Mouse (Mus musculus): ENCODE measurements around the gene Zfp985. TPM values are rescaled to one million over a fixed set of nuclear protein-coding genes. Genes with fewer than 3 reads are reported as not detected.
"Not testable (repeated sequence)": the region's sequence is repeated elsewhere in the genome, so short reads cannot be mapped to it uniquely, and the experiment has no call there.

Gene Zfp985
- total RNA-seq, 2 experiments from 2014 or later: not detected

DNA sequence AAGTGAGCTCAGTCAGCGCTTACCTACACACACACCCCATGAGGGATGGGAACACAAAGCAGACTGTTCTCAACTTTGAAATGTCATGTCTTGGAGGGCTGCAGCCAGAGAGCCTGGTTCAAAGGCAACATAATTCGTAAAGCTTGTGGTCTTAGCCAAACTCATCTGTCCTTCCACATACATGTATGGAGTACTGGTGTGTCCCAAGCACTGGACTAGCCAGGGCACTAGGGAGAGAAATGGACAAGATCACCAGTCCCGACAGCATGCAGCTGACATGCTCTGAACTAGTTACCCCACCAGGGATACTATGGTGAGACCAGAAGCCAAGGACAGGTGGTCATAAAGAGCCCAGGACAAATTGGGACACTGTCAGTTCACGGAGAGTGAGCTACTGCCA, 50.7 kb downstream of the Zfp985 start:
- DNase-seq (ENCODE audit: low spot score in 2 of 2): no peak

DNA sequence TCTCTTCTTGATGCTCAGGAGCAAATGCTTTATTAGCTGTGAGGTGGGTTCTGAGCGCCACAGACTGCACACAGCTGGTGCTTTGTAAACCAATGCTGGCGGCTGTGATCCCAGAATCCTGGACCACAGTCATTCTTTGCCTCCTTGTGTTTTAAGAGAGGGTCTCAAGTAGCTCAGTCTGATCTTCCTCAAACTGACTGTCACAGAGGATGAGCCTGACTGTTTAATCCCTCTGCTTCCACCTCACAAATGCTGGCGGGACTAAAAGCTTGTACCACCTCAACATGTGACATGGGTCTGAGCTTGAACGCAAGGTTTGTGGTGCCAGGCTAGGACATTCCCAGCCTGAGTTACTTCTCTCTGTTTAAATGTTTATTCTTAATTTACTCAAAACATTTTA, 52.4 kb downstream of the Zfp985 start:
- no peak for DNase-seq (ENCODE audit: low spot score in 2 of 2)

DNA sequence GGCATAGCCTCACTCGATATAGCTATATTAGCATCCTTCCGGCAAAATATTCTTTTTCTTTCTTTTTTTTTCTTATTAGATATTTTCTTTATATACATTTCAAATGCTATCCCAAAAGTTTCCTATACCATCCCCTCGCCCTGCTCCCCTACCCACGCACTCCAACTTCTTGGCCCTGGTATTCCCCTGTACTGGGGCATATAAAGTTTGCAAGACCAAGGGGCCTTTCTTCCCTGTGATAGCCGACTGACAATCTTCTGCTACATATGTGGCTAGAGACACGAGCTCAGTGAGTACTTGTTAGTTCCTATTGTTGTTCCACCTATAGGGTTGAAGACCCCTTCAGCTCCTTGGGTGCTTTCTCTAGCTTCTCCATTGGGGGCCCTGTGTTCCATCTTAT, 53.4 kb downstream of the Zfp985 start:
- DNase-seq (ENCODE audit: low spot score in 2 of 2): not testable (repeated sequence)

DNA sequence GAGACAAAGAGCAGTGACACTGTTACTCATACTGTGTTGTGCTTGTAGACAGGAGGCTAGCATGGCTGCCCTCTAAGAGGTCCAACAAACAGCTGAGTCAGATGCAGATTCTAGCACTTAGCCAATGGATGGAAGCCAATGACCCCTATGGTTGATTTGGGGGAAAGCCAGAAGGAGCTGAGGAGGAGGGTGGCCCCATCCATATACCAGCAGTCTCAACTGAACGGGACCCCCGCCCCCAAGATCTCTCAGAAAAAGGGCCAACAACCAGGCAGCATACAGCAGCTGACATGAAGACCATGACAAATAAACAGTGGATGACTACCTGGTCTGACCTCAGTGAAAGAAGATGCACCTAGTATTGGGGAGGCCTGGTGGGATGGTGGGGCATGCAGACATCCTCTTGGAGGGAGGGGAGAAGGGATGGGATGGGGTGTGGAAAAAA, 80.8 kb downstream of the Zfp985 start:
- not testable (repeated sequence) for DNase-seq (ENCODE audit: low spot score in 2 of 2)

Other genes with a start within 250 kb of the Zfp985 start
- gene Zfp988, start 247.6 kb upstream of the Zfp985 start, total RNA-seq (2021): under 1 TPM in 1 of 2 experiments, not detected in 1; 0.25 TPM
- not detected for gene Zfp978, start 192.0 kb upstream of the Zfp985 start, total RNA-seq (2021)
- gene Zfp982, start 60.9 kb upstream of the Zfp985 start, total RNA-seq (2021): 1 to 10 TPM; 4.1 to 6.1 TPM
- gene Gm16503, start 13.1 kb upstream of the Zfp985 start, total RNA-seq (2021): under 1 TPM; 0.38 to 0.48 TPM
- under 1 TPM; 0.62 to 0.78 TPM for gene Zfp979, start 89.2 kb downstream of the Zfp985 start, total RNA-seq (2021)
- gene Zfp534, start 149.3 kb downstream of the Zfp985 start, total RNA-seq (2021): not detected

All from layer of hippocampus, postnatal 10 days (tissue).